Mouse (Mus musculus) E14TG2a.4 (cell line): ENCODE data around the gene Inpp4b.
"Not testable (repeated sequence)": the region's sequence is repeated elsewhere in the genome, so short reads cannot be mapped to it uniquely, and the experiment has no call there.

Experiments
- H3K27me3 ChIP-seq: 2 replicates; pipeline ENCODE4 v1.6.1; 2014; ENCODE audit warnings: low read length, control low read depth; ENCODE audit not compliant: insufficient read depth
- H3K36me3 ChIP-seq: 2 replicates; pipeline ENCODE4 v1.6.1; 2014; ENCODE audit warnings: low read length, control low read depth; ENCODE audit not compliant: insufficient read depth
- H3K4me1 ChIP-seq: replicated peaks from 2 replicates; pipeline ENCODE4 v1.6.1; 2014; ENCODE audit warnings: low read depth, low read length, control low read depth
- H3K4me3 ChIP-seq: replicated peaks from 2 replicates; pipeline ENCODE4 v1.5.1; 2014; ENCODE audit warnings: mild to moderate bottlenecking, low read length
- H3K9me3 ChIP-seq: 2 replicates; pipeline ENCODE4 v1.6.1; 2014; ENCODE audit warnings: low read length, control low read depth
- CTCF ChIP-seq: conservative IDR thresholded peaks from 2 replicates; pipeline ENCODE4 v1.5.1; 2014; ENCODE audit warnings: low read length
- NANOG ChIP-seq: IDR thresholded peaks from 2 replicates; pipeline ENCODE4 v1.6.1; 2014; ENCODE audit warnings: borderline replicate concordance, low read length, mixed read lengths
- POU5F1 ChIP-seq: IDR thresholded peaks from 2 replicates; pipeline ENCODE4 v1.6.1; 2014; ENCODE audit warnings: low read length, borderline replicate concordance

Gene Inpp4b

DNA sequence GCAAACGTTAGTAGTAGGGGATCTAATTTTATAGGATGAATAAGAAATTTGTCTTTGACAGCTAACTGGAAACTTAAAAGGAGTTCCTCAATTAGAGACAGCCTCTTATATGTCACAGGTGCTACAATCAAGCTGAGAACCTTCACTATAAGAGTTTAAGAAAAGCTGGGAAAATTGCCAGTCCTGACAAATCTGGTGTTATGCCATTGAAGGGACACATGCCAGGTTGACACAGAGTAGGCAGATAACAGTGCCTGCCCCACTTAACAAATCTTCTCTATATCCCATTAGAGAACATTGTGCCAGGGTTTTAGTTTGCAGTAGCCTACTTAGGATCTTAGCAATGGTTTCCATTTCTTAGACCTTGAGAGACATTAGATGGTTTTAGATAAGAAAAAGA is 456.1 kb downstream of the Inpp4b start:
- Histone ChIP-seq H3K9me3 (no peaks in the 10 kb centered on the region), H3K27me3 (no peaks in the 10 kb centered on the region), H3K4me3 (no peak overlapping the region), H3K4me1 (no peaks in the 10 kb centered on the region), H3K36me3 (no peaks in the 10 kb centered on the region)
- TF ChIP-seq CTCF (no peak), NANOG (no peak), POU5F1 (no peak)

- Histone ChIP-seq H3K9me3 (no peaks in the 10 kb centered on the region), H3K27me3 (no peaks in the 10 kb centered on the region), H3K36me3 (no peaks in the 10 kb centered on the region), H3K4me3 (no peak overlapping the region), H3K4me1 (no peaks in the 10 kb centered on the region)
- TF ChIP-seq NANOG (no peak), POU5F1 (no peak), CTCF (no peak)
Observed at GRCm38 (mm10) chr8:81800792-81801191, 458.4 kb downstream of the Inpp4b start.

- no peaks in the 10 kb centered on the region for H3K27me3 ChIP-seq
- no peak overlapping the region for H3K4me3 ChIP-seq
- no peaks in the 10 kb centered on the region for H3K4me1 ChIP-seq
- H3K9me3 ChIP-seq: no peaks in the 10 kb centered on the region
- H3K36me3 ChIP-seq: no peaks in the 10 kb centered on the region
- TF ChIP-seq POU5F1 (no peak), CTCF (peak; percentile 93)
Observed at GRCm38 (mm10) chr8:81806797-81807196, 464.4 kb downstream of the Inpp4b start.

- Histone ChIP-seq H3K4me1 (no peaks in the 10 kb centered on the region), H3K27me3 (no peaks in the 10 kb centered on the region), H3K4me3 (no peak overlapping the region), H3K9me3 (no peaks in the 10 kb centered on the region), H3K36me3 (no peaks in the 10 kb centered on the region)
- TF ChIP-seq CTCF (no peak), POU5F1 (no peak)
Observed at GRCm38 (mm10) chr8:81807578-81807977, 465.2 kb downstream of the Inpp4b start.

DNA sequence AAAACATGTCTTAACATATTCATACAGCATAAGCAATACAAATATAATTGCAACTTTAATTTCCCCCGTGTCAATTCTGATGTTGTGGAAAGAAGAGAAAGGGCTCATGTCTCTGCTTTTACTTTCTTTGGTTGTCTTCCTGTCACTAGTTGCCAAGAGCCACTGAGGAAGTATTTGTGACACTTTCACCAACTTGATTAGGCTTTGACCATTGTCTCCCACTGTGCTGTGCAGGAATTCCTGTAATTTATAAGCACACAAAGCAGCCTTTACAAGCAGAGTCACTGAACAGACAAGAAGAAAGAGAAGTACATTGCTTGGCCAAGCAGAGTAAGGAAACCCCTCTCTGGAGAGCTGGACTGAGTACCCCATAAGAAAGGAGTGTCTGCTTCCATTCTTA is 466.1 kb downstream of the Inpp4b start:
- Histone ChIP-seq H3K9me3 (no peaks in the 10 kb centered on the region), H3K36me3 (no peaks in the 10 kb centered on the region), H3K27me3 (no peaks in the 10 kb centered on the region), H3K4me1 (no peaks in the 10 kb centered on the region), H3K4me3 (no peak overlapping the region)
- TF ChIP-seq CTCF (no peak), NANOG (no peak), POU5F1 (no peak)

- H3K9me3 ChIP-seq, H3K27me3 ChIP-seq, H3K4me3 ChIP-seq, H3K4me1 ChIP-seq, H3K36me3 ChIP-seq: not testable (repeated sequence)
Observed at GRCm38 (mm10) chr8:81809414-81809813, 467.1 kb downstream of the Inpp4b start.

DNA sequence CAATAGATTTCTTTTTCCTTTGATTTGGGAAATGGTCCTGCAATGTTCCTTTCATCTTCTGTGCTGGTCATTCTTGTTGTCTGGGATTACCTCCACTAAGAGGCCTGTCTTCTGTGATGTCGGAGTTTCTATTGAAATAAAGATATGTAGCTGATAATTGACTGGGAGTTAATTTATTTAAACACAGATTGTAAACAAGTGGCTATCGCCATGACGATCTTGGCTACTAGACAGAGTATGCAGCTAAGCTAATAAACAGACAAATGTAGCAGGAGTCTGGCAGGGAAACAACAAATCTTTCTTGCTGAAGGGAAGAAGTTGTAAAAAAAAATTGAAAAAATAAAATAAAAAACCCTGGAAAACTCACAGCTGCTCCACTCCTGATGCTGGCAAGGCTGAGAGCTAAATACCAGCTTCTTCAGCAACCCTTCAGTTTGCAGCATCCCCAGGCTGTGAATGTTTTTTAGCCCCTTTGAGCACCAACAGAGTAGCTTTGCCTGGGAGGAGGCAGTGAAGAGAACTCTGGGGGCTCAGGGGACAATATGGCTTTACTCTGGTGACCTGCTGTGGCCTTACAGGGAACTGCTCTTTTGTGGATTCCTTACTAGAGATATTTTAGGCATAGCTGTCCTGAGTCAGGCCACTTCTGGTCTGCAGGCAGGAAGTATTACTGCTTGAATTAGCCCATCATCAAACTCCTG is 469.8 kb downstream of the Inpp4b start:
- no peaks in the 10 kb centered on the region for H3K4me1 ChIP-seq
- no peaks in the 10 kb centered on the region for H3K9me3 ChIP-seq
- H3K27me3 ChIP-seq: no peaks in the 10 kb centered on the region
- H3K36me3 ChIP-seq: no peaks in the 10 kb centered on the region
- TF ChIP-seq POU5F1 (no peak), NANOG (no peak), CTCF (no peak)
- H3K4me3 ChIP-seq: no peak overlapping the region

GRCm38 (mm10) chr8:81814742-81815141 is 472.4 kb downstream of the Inpp4b start:
- Histone ChIP-seq H3K4me1 (no peaks in the 10 kb centered on the region), H3K9me3 (no peaks in the 10 kb centered on the region), H3K36me3 (no peaks in the 10 kb centered on the region), H3K4me3 (no peak overlapping the region), H3K27me3 (no peaks in the 10 kb centered on the region)
- TF ChIP-seq CTCF: no peak

- no peak overlapping the region for H3K4me3 ChIP-seq
Observed at GRCm38 (mm10) chr8:81815551-81815950, 473.2 kb downstream of the Inpp4b start.

GRCm38 (mm10) chr8:81823121-81823520 is 480.8 kb downstream of the Inpp4b start:
- H3K4me1 ChIP-seq: no peaks in the 10 kb centered on the region
- TF ChIP-seq CTCF (no peak), NANOG (no peak), POU5F1 (no peak)
- no peak overlapping the region for H3K4me3 ChIP-seq
- H3K9me3 ChIP-seq: no peaks in the 10 kb centered on the region
- no peaks in the 10 kb centered on the region for H3K27me3 ChIP-seq
- no peaks in the 10 kb centered on the region for H3K36me3 ChIP-seq

More at GRCm38 (mm10) chr8:81815551-81815950, 473.2 kb downstream of the Inpp4b start:
- TF ChIP-seq NANOG: no peak
- no peak for TF ChIP-seq CTCF
- no peak for TF ChIP-seq POU5F1
- no peaks in the 10 kb centered on the region for H3K9me3 ChIP-seq
- no peaks in the 10 kb centered on the region for H3K4me1 ChIP-seq
- no peaks in the 10 kb centered on the region for H3K27me3 ChIP-seq
- H3K36me3 ChIP-seq: no peaks in the 10 kb centered on the region
